Mouse (Mus musculus) layer of hippocampus, adult 11-12 months (tissue): Measurements from ENCODE around the gene Agrp.
"Not testable (repeated sequence)": the region's sequence is repeated elsewhere in the genome, so short reads cannot be mapped to it uniquely, and the experiment has no call there.

Experiments
- DNase-seq: peaks from one replicate; pipeline ENCODE4 v3.0.0; 2022; ENCODE audit warnings: low spot score

Agrp gene

GRCm38 (mm10) chr8:105598777-105599176 is 38.4 kb downstream of the Agrp start:
- DNase-seq, result no peak

DNA sequence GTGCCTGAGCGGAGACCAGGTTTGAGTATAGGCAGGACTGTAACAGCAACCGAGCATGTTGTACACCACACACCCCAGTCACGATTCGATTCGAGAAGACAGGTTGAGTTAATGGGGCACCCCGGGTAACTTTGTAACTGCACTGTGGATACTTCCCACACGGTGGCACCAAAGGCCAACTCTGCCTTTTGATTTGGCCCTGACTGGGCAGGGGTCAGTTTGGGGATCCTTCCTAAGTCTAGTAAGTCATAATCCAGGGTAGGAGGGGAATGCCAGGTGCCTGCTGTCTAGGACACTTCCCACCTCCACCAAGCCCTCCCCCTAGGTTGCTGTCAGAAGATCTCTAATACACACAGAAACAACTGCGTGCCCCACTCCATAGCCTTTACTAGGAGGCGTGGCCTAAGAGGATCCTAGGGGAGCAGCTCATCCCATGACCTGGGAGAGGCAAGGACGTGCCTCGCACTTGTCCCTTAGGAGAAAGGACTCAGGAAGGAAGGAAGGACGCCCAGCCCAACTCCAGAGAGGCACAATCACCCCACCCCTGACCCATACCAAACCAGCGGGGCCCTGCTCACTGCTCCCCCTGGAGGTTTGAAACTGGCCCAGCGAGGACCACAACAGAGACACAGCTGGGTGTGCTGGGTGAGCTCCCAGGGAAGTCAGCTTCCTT is 40.7 kb downstream of the Agrp start:
- DNase-seq, result peak; percentile 64

- DNase-seq, result no peak
Observed at GRCm38 (mm10) chr8:105594451-105595242, 42.5 kb downstream of the Agrp start.

DNA sequence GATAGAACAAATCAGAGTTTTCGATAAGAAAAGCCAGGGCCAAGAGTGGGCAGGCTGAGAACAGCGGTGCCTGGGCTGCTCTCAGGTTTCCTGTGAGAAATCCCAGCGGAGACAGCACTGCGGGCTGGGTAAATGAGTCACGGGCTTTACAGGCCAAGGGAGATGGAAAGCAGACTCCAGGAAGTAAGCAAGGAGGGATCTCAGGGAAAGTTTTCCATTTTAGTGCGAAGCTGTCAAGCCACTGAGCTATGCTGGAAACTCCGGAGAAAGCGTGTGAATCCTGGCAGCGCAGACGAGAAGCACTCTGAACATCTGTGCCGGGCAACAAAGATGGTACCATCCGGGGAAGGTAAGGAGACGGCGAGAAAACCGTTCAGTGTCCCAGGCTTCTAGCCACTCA is 43.3 kb downstream of the Agrp start:
- DNase-seq, result no peak

DNA sequence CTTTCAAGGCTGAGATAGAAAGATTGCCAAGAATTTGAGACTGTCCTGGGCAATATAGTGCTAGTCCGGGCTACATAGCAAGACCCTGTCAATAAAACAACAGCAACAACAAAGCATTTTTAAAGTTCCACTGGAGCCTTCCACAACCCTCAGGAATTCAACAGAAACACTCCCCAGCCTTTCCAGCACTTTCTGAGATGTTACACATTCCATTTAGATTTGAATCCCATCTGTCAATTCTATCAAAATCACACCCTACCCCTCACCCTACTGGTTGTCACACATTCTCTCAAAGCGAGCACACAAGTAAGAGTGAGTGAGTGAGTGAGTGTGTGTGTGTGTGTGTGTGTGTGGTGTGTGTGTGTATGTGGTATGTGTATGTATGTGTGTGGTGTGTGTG is 44.8 kb downstream of the Agrp start:
- DNase-seq, result no peak

DNA sequence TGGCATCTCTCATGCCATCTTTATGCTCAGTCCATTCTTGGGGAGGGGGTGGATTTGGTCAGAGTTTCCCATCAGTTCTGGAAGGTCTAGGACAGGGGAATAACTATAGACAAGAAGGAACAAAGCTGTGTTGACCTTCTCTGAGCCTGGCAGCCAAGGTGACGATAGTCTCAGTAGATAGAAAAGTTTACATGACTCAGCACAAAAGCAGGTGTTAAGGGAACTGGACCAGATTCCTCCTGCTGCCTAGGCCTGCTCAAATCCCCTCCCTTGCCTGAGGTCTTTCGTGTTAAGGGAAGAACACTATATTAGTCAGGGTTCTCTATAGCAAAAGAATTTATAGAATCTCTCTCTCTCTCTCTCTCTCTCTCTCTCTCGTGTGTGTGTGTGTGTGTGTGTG is 57.5 kb downstream of the Agrp start:
- no peak for DNase-seq

DNA sequence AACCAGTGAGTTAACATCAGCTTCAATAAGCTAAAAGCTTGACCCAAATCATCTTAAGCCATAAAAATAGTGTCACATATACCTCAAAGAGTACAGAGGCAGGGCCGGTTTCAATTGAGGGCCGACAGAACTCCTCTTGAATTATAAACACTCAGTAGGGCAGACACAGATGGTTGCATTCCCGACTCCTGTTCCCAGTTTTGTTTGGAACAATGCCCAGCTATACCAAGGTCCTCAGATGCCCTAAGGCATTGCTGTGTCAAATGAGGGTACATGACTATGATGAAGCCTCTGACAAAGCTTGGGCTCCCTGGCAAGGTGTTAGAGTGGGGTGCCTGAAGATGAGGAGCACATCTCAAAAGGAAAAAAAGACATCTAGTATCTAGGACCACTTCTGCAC is 61.7 kb downstream of the Agrp start:
- DNase-seq, result no peak

DNA sequence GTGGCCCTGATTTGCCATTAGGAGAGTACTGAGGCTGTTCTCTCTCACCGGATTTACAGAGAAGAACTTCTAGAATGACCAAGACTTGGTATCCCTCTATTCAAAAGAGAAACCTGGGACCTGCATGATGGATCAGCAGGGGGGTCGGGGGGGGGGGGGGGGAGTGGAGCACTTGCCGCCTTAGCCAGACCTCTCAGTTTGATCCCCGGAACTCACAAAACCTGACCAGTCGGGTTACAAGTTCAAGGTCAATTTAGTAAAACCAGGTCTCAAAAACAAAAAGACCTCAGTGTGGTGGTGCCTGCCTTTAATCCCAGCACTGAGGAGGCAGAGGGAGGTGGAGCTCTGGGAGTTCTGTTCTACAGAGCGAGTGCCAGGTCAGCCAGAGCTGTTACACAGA is 62.5 kb downstream of the Agrp start:
- DNase-seq, result no peak

DNA sequence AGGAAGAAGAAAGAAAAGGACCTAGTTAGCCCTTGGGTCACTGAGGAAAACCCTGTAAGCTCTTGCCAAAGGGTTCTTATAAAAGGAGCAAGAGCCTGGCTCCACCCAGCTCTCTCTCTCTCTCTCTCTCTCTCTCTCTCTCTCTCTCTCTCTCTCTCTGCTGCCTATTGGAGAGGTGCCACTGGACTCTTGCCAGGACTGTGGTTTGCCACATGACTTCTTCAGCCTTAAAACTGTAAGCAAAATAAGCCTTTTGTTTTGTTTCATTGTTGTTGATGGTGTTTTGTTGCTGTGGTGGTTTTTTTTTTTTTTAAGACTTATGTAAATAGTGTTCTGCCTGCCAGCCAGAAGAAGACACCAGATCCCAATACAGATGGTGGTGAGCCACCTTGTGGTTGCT is 63.8 kb downstream of the Agrp start:
- no peak for DNase-seq

GRCm38 (mm10) chr8:105571810-105572209 is 65.4 kb downstream of the Agrp start:
- no peak for DNase-seq

DNA sequence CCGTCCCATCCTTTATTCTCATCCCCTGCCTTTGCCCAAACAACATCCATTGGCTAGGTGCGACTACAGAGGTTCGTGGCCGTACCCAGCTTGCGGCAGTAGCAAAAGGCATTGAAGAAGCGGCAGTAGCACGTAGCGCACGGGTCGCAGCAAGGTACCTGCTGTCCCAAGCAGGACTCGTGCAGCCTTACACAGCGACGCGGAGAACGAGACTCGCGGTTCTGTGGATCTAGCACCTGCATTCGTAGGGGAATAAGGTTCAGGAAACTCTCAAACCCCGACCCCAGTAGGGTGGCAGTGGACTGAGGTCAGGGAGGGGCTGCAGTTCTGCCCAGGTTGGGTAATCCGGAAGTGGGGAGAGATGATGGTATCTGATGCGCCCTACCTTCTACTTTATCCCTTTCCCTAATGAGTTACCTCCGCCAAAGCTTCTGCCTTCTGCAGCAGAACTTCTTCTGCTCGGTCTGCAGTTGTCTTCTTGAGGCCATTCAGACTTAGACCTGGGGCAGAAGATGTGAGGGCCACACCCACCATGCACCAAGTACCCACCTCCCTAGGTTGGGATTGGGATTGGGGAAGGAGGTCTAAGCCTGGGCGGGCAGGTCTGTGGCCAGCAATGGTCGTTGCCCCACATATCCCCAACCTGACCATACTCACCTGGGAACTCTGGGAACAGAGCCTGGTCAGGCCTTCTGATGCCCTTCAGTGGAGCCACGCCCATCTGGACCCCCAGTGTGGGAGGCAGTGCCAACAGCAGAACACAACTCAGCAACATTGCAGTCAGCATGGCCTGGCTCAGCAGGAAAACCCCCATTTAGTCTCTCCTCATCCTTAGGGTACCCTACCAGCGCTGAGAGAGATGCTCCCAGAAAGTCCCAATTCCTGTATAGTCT is 70.2 kb downstream of the Agrp start:
- peak; percentile 20 for DNase-seq

GRCm38 (mm10) chr8:105565952-105566702 is 71.1 kb downstream of the Agrp start, which contains the start of gene Atp6v0d1:
Atp6v0d1 (minus strand) TSS chr8:105566047.
- peak; percentile 100 for DNase-seq

- DNase-seq, result no peak
Observed at GRCm38 (mm10) chr8:105565401-105565881, 71.8 kb downstream of the Agrp start.

DNA sequence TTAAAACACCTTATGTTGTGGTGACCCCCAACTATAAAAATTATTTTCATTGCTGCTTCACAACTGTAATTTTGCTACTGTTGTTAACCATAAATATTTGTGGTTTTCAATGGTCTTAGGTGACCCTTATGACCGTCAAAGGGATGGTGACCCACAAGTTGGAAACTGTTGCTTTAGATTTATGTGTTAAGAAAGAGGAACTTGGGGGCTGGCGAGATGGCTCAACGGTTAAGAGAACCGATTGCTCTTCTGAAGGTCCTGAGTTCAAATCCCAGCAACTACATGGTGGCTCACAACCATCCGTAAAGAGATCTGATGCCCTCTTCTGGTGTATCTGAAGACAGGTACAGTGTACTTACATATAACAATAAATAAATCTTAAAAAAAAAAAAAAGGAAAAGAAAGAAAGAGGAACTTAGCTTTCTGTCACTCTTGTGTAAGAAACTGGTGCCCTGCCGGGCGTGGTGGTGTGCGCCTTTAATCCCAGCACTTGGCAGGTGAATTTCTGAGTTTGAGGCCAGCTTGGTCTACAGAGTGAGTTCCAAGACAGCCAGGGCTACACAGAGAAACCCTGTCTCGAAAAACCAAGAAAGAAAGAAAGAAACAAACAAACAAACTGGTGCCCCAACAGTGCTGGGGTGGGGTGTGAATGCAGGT is 72.5 kb downstream of the Agrp start:
- DNase-seq, result not testable (repeated sequence)

GRCm38 (mm10) chr8:105563871-105564270 is 73.3 kb downstream of the Agrp start:
- no peak for DNase-seq

DNA sequence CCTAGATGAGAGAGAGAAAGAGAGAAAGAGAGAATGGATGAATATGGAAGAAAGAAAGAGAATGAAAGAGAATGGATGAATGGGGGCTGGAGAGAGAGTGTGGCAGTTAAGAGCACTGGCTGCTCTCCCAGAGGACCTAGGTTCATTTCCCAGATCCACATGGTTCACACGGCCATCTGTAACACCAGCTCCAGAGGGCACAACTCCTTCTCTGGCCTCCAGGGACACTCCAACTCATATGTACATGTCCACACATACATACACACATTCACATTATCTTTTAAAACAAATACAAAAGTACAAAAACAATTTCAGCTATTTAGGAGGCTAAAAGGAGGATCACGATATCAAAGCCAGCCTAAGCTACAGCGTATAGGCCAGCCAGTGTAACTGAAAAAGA is 74.3 kb downstream of the Agrp start:
- no peak for DNase-seq

DNA sequence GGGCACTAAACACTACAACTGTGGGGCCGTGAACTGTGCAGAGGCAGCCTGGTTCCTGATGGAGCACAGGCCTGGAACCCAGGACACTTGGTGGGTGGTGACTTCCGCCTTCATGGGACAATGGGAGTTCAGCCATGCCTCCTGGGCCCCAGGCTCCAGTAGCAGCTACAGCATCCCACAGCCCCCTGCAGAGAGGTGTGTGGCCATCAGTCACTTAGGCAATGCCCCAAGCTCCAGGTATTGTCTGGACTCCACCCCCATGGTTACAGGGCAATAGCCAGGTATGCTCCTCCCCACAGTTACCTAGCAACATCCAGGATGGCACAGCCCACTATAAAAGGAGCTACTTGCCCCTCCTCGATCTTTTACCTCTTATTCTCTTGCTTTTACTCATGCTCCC is 82.0 kb downstream of the Agrp start:
- no peak for DNase-seq

- peak; percentile 74 for DNase-seq
Observed at GRCm38 (mm10) chr8:105554087-105554486, 83.1 kb downstream of the Agrp start.

- DNase-seq, result no peak
Observed at GRCm38 (mm10) chr8:105552824-105553223, 84.4 kb downstream of the Agrp start.

- DNase-seq, result no peak
Observed at GRCm38 (mm10) chr8:105552032-105552431, 85.2 kb downstream of the Agrp start.

DNA sequence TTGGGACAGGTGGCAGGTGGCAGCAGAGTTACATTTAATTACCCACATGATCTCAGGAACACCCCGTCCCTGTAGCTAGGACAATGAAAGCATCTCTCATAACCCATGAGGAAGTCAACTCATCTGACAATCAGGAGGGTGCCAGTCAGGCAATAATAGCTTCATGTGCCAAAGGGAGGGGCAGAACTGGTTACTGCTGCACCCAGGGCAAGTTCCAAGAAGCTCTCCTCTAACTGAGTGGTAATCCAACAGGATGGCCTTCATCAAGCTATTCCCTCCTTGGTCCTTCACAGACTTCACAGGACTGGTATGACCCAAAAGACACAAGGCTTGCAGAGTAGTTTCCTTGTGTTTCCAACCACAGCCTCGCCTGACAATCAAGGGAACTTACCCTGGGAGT is 87.1 kb downstream of the Agrp start:
- no peak for DNase-seq
